Mouse (Mus musculus) stomach, postnatal 0 days (tissue): Measurements from ENCODE around the gene Wwox. TPM values are rescaled to one million over a fixed set of nuclear protein-coding genes. Genes with fewer than 3 reads are reported as not detected.

Experiments used
- ATAC-seq: fragments of 200-750 bp; cut with Nextera tagmentation; 2 replicates; pipeline ENCODE4 v1.8.0; 2017; ENCODE audit not compliant: low FRiP score, low TSS enrichment
- DNase-seq: peaks from one replicate; pipeline ENCODE4 v3.0.0-alpha.2; 2016; ENCODE audit warnings: low spot score
- H3K27ac ChIP-seq: fragments of 300-500 bp; sonication (generic); replicated peaks from 2 replicates; pipeline ENCODE4 v1.5.1; 2014; ENCODE audit warnings: mild to moderate bottlenecking, control low read depth
- H3K27me3 ChIP-seq: fragments of 300-500 bp; sonication (generic); 2 replicates; pipeline ENCODE4 v1.6.1; 2014; ENCODE audit warnings: low read length; ENCODE audit not compliant: control insufficient read depth, insufficient read depth
- H3K36me3 ChIP-seq: fragments of 300-500 bp; sonication (generic); 2 replicates; pipeline ENCODE4 v1.6.1; 2014; ENCODE audit warnings: low read length, mixed read lengths; ENCODE audit not compliant: control insufficient read depth, insufficient read depth
- H3K4me1 ChIP-seq: fragments of 300-500 bp; sonication (generic); replicated peaks from 2 replicates; pipeline ENCODE4 v1.6.1; 2014; ENCODE audit warnings: antibody characterized with exemption; ENCODE audit not compliant: control insufficient read depth, insufficient read depth
- H3K4me2 ChIP-seq: fragments of 300-500 bp; sonication (generic); replicated peaks from 2 replicates; pipeline ENCODE4 v1.6.1; 2014; ENCODE audit warnings: low read depth, mild to moderate bottlenecking, control low read depth, moderate library complexity
- H3K4me3 ChIP-seq: fragments of 300-500 bp; sonication (generic); 2 replicates; pipeline ENCODE4 v1.5.1; 2014; ENCODE audit warnings: low read depth, low read length, control low read depth
- H3K9ac ChIP-seq: fragments of 300-500 bp; sonication (generic); 2 replicates; pipeline ENCODE4 v1.6.1; 2014; ENCODE audit warnings: mild to moderate bottlenecking, low read length, control low read depth, mixed read lengths
- H3K9me3 ChIP-seq: fragments of 300-500 bp; sonication (generic); 2 replicates; pipeline ENCODE4 v1.6.1; 2016; ENCODE audit warnings: low read length; ENCODE audit not compliant: control insufficient read depth
- CTCF ChIP-seq: IDR thresholded peaks from 2 replicates; pipeline ENCODE4 v1.5.1; 2016; ENCODE audit warnings: antibody characterized with exemption, low read depth, mild to moderate bottlenecking, moderate library complexity
- EP300 ChIP-seq: optimal IDR thresholded peaks from 2 replicates; pipeline ENCODE3; 2016; ENCODE audit warnings: antibody characterized with exemption
- WGBS: fragments of 180-500 bp; shearing (Covaris S2); extraction: QIAGEN DNeasy Blood & Tissue Kit; methylation state at CpG from one replicate; pipeline ENCODE4 v1.1.7; 2014; 5-methylcytosine and 5-hydroxymethylcytosine counted together
- polyA plus RNA-seq: library from polyadenylated mRNA; unstranded; fragments of >200 nt; fragmentation: Nextera tagmentation; extraction: Ambion mirVana; gene quantifications from 2 replicates; pipeline ENCODE4 v1.2.1, GENCODE M21; 2015

The Wwox gene
- polyA plus RNA-seq, 1 experiment from 2014 or later = 9.2 TPM

DNA sequence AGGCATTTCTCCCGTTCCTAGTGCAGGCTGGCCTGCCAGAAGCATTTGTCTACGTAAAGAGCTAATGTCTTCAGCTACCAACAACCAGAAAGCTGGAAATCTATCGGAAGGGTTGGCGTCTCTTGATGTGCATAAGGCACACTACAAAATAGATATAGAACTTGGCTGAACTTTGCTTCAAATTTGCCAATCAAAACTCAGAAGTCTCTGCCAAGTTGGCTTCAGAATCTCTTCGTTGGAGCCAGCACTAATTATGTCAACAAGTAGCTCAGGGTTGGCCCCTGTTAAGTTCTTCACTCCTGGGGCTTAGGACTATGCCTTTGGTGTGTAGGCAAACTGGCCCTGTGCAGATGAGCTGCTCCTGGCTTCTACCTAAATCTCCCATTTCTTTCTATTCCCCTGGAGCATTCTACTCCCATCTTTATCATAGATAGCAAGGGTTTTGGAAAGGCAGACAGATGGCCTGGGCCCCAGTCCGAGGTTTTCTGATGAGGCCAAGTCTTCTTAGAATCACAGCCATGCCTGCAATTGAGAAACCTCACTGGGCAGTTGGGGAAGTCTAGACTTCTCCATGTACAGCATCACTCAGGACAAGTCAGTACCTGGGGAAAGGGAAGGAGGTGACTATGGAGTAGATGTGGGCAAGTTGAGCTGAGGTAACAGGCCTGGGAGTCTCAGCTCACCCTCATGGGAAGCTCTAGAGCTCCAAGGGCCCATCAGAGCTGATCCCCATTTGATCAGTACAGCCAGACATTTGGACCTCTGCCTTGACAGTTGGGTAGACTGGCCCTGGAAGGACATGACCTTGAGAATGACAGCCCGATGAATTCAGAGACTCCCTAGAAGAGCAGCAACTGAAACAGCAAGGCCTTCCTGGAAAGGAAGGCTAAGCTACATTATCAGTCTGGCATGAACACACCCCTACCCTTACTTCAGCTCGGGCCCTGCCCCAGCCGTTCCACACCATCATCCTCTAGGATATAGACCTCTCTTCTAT, 569.5 kb downstream of the Wwox start:
- H3K4me3 ChIP-seq = no peak overlapping the region
- 62% methylated on average over 9 of the region's 9 CpGs for WGBS
- DNase-seq = no peak
- H3K27ac ChIP-seq = peak overlapping the region; percentile 56
- no peaks in the 10 kb centered on the region for H3K27me3 ChIP-seq
- ATAC-seq = no peak
- H3K36me3 ChIP-seq = no peaks in the 10 kb centered on the region
- no peaks in the 10 kb centered on the region for H3K9me3 ChIP-seq
- TF ChIP-seq CTCF (no peak), EP300 (no peak)
- H3K4me2 ChIP-seq = no peak overlapping the region
- no peak overlapping the region for H3K9ac ChIP-seq
- H3K4me1 ChIP-seq = 0 out of 2 replicates have a peak, but pooled peaks cover 4% of the 10 kb centered on the region

DNA sequence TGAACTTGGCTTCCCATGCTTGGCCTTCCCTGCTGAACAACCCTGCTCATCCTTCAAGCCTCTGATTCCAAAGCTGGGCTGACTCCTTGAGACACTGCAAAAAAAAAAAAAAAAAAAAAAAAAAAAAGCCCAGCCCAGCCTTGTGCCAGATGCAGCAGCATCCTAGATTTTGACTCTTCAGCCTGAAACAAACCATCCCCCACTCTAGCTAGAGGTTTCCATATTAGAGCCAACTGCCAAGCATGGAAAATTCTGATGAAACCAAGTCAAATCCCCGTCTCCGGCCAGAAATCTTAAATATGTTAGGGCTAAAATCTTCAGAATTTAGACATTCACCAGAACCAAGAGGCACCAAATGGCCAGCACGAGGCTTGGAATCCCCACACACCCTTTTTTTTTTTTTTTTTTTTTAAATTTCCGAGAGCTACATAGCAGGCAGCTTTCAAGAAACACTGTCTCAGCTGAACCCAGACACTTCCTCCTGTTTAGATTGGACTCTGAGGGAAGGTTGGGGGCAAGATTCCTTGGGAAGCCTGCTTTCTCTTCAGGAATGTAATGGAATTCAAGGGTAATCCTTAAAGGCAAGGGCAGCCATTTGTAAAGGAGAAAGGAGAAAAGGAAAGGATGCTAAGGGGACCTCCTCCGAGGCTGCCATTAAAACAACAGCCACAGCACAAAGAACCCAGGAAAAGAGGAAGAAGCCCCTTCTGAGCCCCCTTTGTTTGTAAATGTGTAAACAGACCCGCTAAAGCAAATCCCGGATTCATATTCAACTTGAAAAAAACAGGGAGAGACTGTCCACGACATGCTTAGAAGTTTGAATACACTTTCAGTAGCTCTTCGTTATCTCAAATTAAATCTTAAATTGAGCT, 570.7 kb downstream of the Wwox start:
- 0 out of 2 replicates have a peak, but pooled peaks have one; percentile 57 for ATAC-seq

DNA sequence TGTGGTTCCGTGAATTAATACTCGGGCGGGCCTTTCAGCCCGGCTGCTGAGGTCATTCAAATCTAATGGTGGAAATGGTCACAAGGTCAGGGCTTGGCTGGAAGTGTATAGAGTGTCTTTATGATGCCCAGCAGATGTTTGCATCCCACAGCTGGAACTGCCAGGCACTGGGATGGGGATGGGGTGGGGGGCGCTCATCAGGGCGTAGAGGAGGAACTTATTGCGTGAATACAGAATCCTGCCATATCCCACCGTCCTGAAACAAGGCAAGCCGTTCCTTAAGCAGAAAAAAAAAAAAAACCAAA, 571.3 kb downstream of the Wwox start:
- DNase-seq = no peak
- no peak overlapping the region for H3K4me3 ChIP-seq
- H3K9me3 ChIP-seq = no peaks in the 10 kb centered on the region
- peak overlapping the region; percentile 25; the same call in 1 of the 2 replicates for H3K4me2 ChIP-seq
- WGBS = 50% methylated on average over 9 of the region's 9 CpGs
- no peak overlapping the region for H3K9ac ChIP-seq
- no peak for ATAC-seq
- no peaks in the 10 kb centered on the region for H3K27me3 ChIP-seq
- 0 out of 2 replicates have a peak, but pooled peaks cover 4% of the 10 kb centered on the region for H3K4me1 ChIP-seq
- H3K27ac ChIP-seq = peak overlapping the region; percentile 77
- H3K36me3 ChIP-seq = no peaks in the 10 kb centered on the region
- no peak for TF ChIP-seq EP300
- no peak for TF ChIP-seq CTCF

More for the DNA sequence above, 570.7 kb downstream of the Wwox start:
- Histone ChIP-seq H3K9me3 (no peaks in the 10 kb centered on the region), H3K4me2 (peak overlapping the region; percentile 25; the same call in 1 of the 2 replicates), H3K4me1 (0 out of 2 replicates have a peak, but pooled peaks cover 4% of the 10 kb centered on the region), H3K9ac (no peak overlapping the region), H3K27me3 (no peaks in the 10 kb centered on the region), H3K36me3 (no peaks in the 10 kb centered on the region), H3K27ac (peak overlapping the region; percentile 77), H3K4me3 (no peak overlapping the region)
- DNase-seq = no peak
- WGBS = 25% methylated on average over 9 of the region's 9 CpGs
- no peak for TF ChIP-seq EP300
- no peak for TF ChIP-seq CTCF

DNA sequence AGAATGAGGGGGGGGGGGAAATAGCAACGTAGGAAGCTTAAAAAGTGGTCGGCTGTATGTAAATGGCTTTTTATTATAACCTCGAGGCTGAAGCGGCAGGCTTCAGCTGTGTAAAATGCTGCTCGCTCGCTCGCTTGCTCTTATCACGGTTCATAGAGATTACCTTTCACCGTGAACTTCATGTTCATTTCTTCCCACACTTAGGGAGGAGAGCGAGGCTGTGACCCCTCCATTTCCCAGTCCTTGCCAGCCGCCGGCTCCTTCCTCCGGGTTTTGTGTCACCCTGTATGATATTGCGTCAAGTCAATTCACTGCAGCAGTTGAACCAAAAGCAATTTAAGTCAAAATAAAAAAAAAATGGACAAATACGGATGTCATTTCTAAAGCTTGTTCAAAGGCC, 580.2 kb downstream of the Wwox start:
- Histone ChIP-seq H3K4me1 (no peaks in the 10 kb centered on the region), H3K9me3 (no peaks in the 10 kb centered on the region), H3K4me3 (no peak overlapping the region), H3K4me2 (no peak overlapping the region), H3K27me3 (no peaks in the 10 kb centered on the region), H3K27ac (no peak overlapping the region), H3K9ac (no peak overlapping the region), H3K36me3 (no peaks in the 10 kb centered on the region)
- 69% methylated on average over 15 of the region's 15 CpGs for WGBS
- no peak for TF ChIP-seq EP300
- no peak for TF ChIP-seq CTCF
- no peak for DNase-seq
- no peak for ATAC-seq

DNA sequence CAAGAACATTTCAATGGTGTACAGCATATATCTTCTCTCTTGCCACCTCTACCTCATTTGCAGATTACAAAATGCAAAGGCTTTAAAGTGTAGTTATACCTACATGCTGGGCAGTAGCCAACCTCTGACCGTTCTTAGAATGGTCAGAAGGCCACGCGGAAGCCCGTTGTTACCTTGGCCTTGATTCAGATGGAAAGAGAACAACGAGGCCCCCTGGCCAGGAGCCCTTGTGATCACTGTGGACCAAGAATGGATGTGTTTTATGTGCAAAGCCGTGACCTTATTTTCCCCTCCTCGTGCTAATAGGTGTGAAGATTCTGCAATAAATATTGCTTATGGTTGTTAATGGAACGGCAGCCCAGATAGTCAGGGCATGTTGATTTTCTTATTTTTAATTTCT, 582.3 kb downstream of the Wwox start:
- ATAC-seq = no peak
- WGBS = 87% methylated on average over 8 of the region's 8 CpGs
- no peaks in the 10 kb centered on the region for H3K36me3 ChIP-seq
- H3K9ac ChIP-seq = no peak overlapping the region
- H3K4me1 ChIP-seq = no peaks in the 10 kb centered on the region
- H3K27me3 ChIP-seq = no peaks in the 10 kb centered on the region
- no peaks in the 10 kb centered on the region for H3K9me3 ChIP-seq
- H3K27ac ChIP-seq = no peak overlapping the region
- no peak overlapping the region for H3K4me2 ChIP-seq
- no peak for DNase-seq
- H3K4me3 ChIP-seq = no peak overlapping the region
- TF ChIP-seq EP300 (no peak), CTCF (no peak)
